Mouse (Mus musculus) liver, embryonic 11.5 days (tissue): Measurements from ENCODE around the gene Mettl1. TPM values are rescaled to one million over a fixed set of nuclear protein-coding genes. Genes with fewer than 3 reads are reported as not detected.

ENCODE experiments used
- ATAC-seq: fragments of 200-750 bp; cut with Nextera tagmentation; replicated peaks from 2 replicates; pipeline ENCODE4 v1.8.0; 2017; ENCODE audit warnings: moderate number of reproducible peaks, mild to moderate bottlenecking, moderate TSS enrichment, moderate library complexity; ENCODE audit not compliant: low FRiP score
- DNase-seq: peaks from one replicate; pipeline ENCODE4 v3.0.0-alpha.2; 2017; ENCODE audit warnings: low spot score
- H3K27ac ChIP-seq: fragments of 300-500 bp; sonication (generic); 2 replicates; pipeline ENCODE4 v1.5.1; 2014; ENCODE audit warnings: mild to moderate bottlenecking, low read depth, low read length, control low read depth
- H3K27me3 ChIP-seq: fragments of 300-500 bp; sonication (generic); replicated peaks from 2 replicates; pipeline ENCODE4 v1.6.1; 2014; ENCODE audit warnings: low read length, mixed read lengths; ENCODE audit not compliant: control insufficient read depth, insufficient read depth
- H3K36me3 ChIP-seq: fragments of 300-500 bp; sonication (generic); 2 replicates; pipeline ENCODE4 v1.6.1; 2014; ENCODE audit warnings: mild to moderate bottlenecking, low read length, moderate library complexity, mixed read lengths; ENCODE audit not compliant: control insufficient read depth, insufficient read depth
- H3K4me1 ChIP-seq: fragments of 300-500 bp; sonication (generic); replicated peaks from 2 replicates; pipeline ENCODE4 v1.6.1; 2014; ENCODE audit warnings: low read length, mixed read lengths; ENCODE audit not compliant: control insufficient read depth, insufficient read depth
- H3K4me2 ChIP-seq: fragments of 300-500 bp; sonication (generic); 2 replicates; pipeline ENCODE4 v1.6.1; 2014; ENCODE audit warnings: mild to moderate bottlenecking, control low read depth, moderate library complexity
- H3K4me3 ChIP-seq: fragments of 300-500 bp; sonication (generic); 2 replicates; pipeline ENCODE4 v1.5.1; 2014; ENCODE audit warnings: low read depth, low read length, control low read depth
- H3K9ac ChIP-seq: fragments of 300-500 bp; sonication (generic); 2 replicates; pipeline ENCODE4 v1.6.1; 2014; ENCODE audit warnings: low read depth, low read length, control low read depth
- H3K9me3 ChIP-seq: fragments of 300-500 bp; sonication (generic); 2 replicates; pipeline ENCODE4 v1.6.1; 2016; ENCODE audit warnings: low read length, inconsistent platforms, mixed read lengths; ENCODE audit not compliant: control insufficient read depth
- WGBS: fragments of 180-500 bp; shearing (Covaris S2); extraction: QIAGEN DNeasy Blood & Tissue Kit; methylation state at CpG from one replicate; pipeline ENCODE4 v1.1.7; 2014; 5-methylcytosine and 5-hydroxymethylcytosine counted together
- polyA plus RNA-seq: library from polyadenylated mRNA; unstranded; fragments of >200 nt; fragmentation: Nextera tagmentation; extraction: Ambion mirVana; gene quantifications from 2 replicates; pipeline ENCODE4 v1.2.1, GENCODE M21; 2014

Mettl1 gene
- polyA plus RNA-seq, result 54.1 and 58.1 TPM in 2 replicates

DNA sequence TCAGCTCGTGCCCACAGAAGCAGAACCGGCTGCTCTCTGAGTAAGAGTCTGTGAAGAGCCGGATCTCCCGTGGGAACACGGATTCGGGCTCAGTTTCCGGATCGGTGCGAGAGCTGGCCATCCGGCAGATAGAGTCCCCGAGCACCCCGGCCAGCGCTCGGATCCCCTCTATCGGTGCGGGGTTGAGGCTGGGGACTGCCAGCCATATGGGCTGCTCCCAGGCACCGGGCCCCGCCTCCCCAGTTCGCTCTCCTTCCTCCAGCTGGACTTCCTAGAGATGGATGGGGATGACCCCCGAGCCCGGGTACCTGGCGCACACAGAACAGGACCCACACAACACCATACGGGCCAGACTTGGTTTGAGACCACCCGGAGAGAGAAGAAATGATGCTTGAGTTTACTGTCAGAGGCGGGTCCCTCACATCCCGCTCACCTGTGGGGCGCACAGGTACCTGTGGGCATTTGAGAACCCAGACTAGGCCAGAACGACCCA is at the start of gene Mettl1, which contains the start of gene Eef1akmt3:
Mettl1 (plus strand) TSS at position 141 of the 493 bp plus-strand sequence.
Eef1akmt3 (minus strand) TSS at position 240 of the 493 bp plus-strand sequence.
- ATAC-seq, result peak; percentile 65
- Histone ChIP-seq H3K27me3 (peaks cover 12% of the 10 kb centered on the region), H3K4me2 (peak within 1 kb of the TSS; percentile 100), H3K9ac (peak within 1 kb of the TSS; percentile 78), H3K27ac (peak within 1 kb of the TSS; percentile 55), H3K4me1 (peaks cover 7% of the 10 kb centered on the region), H3K9me3 (no peaks in the 10 kb centered on the region), H3K4me3 (peak within 1 kb of the TSS; percentile 86), H3K36me3 (no peaks in the 10 kb centered on the region)
- under 1% methylated on average over 28 of the region's 28 CpGs for WGBS
- DNase-seq, result no peak

- Histone ChIP-seq H3K27me3 (no peaks in the 10 kb centered on the region), H3K36me3 (peaks cover 33% of the 10 kb centered on the region), H3K4me3 (no peak overlapping the region), H3K4me1 (peaks cover 26% of the 10 kb centered on the region), H3K9ac (no peak overlapping the region), H3K27ac (no peak overlapping the region), H3K9me3 (no peaks in the 10 kb centered on the region), H3K4me2 (no peak overlapping the region)
- DNase-seq, result no peak
- no peak for ATAC-seq
- WGBS, result 60% methylated on average over 3 of the region's 3 CpGs
Measured at GRCm38 (mm10) chr10:126991676-126992075, 49.5 kb upstream of the Mettl1 start.

DNA sequence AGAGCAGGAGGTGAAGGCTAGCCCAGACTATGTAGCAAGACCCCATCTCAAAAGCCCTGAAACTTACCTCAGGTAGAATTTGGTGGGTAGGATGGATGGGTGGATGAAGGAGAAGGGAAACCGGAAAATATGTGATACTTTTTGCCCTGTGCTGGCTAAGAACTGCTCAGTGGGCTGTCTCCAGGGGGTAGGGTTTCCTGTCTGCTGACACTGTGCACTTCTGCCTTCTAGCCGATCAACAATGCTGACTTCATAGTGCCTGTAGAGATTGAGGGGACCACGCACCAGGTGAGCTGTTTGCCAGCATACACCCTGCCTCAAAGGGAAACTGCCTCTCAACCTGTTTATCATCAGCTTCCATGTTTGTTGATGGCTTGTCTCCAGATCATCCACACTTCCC is 47.6 kb upstream of the Mettl1 start:
- Histone ChIP-seq H3K4me1 (peaks cover 8% of the 10 kb centered on the region), H3K9ac (no peak overlapping the region), H3K9me3 (no peaks in the 10 kb centered on the region), H3K36me3 (peaks cover 41% of the 10 kb centered on the region), H3K4me2 (no peak overlapping the region), H3K4me3 (no peak overlapping the region), H3K27me3 (no peaks in the 10 kb centered on the region), H3K27ac (no peak overlapping the region)
- ATAC-seq (no peak), DNase-seq (no peak)
- WGBS, result 87% methylated on average over 3 of the region's 3 CpGs

DNA sequence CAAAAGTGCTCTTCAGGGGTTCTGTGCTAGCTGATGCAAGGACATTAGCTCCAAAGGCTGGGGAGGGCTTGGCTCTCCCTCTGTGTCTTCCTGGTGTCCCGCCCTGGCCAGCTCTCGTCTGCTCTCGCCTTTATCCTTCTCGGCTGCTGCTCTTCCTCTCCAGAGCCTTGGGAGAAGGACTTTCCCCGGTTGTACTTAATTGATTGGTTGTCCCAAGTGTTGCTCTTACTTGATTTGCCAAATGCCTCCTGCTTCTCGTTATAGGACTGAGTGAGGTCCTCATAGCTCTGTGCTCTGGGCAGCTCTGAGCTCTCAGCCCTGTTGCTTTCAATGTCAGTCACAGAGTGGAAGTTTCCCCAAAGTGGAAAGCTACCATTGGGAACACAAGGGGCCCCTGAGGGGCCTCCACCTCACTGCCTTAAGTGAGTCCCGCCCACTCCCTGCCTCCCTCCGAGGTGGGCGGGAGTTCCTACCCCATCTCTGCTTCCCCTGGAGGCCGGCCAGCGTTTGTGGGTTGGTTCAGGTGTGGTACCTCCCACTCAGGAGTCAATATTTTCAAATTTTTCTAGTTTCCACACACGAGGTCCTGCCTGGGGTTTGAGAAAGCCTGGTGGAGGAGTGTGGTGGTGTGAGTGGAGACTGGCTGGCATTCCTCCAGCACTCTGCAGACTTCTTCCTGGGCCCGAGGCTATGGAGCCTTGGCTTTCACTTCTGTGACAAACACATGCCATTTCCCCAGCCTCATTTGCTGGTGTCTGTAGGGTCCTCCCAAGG is 43.7 kb upstream of the Mettl1 start:
- Histone ChIP-seq H3K27ac (no peak overlapping the region), H3K9me3 (no peaks in the 10 kb centered on the region), H3K4me3 (no peak overlapping the region), H3K4me1 (no peaks in the 10 kb centered on the region), H3K27me3 (no peaks in the 10 kb centered on the region), H3K36me3 (peaks cover 41% of the 10 kb centered on the region), H3K4me2 (no peak overlapping the region), H3K9ac (no peak overlapping the region)
- no peak for DNase-seq
- no peak for ATAC-seq
- 66% methylated on average over 13 of the region's 13 CpGs for WGBS

GRCm38 (mm10) chr10:127000529-127000928 is 40.7 kb upstream of the Mettl1 start, which contains the start of gene Avil:
TSS of gene Avil (plus strand) at chr10:127000709.
- ATAC-seq, result no peak
- H3K36me3 ChIP-seq, result peaks cover 15% of the 10 kb centered on the region
- no peak within 1 kb of the TSS for H3K9ac ChIP-seq
- no peaks in the 10 kb centered on the region for H3K4me1 ChIP-seq
- no peaks in the 10 kb centered on the region for H3K9me3 ChIP-seq
- no peak for DNase-seq
- H3K4me2 ChIP-seq, result no peak within 1 kb of the TSS
- no peaks in the 10 kb centered on the region for H3K27me3 ChIP-seq
- no peak within 1 kb of the TSS for H3K4me3 ChIP-seq
- H3K27ac ChIP-seq, result no peak within 1 kb of the TSS
- 83% methylated on average over 5 of the region's 5 CpGs for WGBS

GRCm38 (mm10) chr10:127001297-127001696 is 39.9 kb upstream of the Mettl1 start:
- DNase-seq (no peak), ATAC-seq (no peak)
- H3K4me2 ChIP-seq, result no peak overlapping the region
- 74% methylated on average over 9 of the region's 9 CpGs for WGBS
- H3K36me3 ChIP-seq, result peaks cover 12% of the 10 kb centered on the region
- H3K9ac ChIP-seq, result no peak overlapping the region
- no peaks in the 10 kb centered on the region for H3K4me1 ChIP-seq
- H3K9me3 ChIP-seq, result no peaks in the 10 kb centered on the region
- no peak overlapping the region for H3K27ac ChIP-seq
- no peak overlapping the region for H3K4me3 ChIP-seq
- H3K27me3 ChIP-seq, result no peaks in the 10 kb centered on the region

DNA sequence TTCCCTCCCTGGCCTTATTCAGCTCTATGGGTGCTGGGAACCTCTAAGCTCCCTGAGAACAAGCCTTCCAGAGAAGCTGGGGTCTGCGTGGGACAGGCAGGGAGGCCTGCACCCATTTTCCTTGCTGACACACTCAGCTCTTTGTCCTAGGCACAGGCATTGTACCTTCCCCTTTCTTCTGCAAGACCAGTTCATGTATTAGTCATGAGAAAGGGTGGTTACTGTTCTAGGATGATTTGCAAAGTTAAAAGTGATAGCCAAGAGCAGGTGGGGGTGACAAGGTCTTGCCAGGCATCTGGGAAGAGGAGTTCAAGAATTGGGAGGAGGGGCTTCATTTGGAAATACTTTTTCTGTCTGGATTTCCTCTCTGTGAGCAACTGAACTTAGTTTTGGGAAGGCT is 39.2 kb upstream of the Mettl1 start:
- ATAC-seq (no peak), DNase-seq (no peak)
- WGBS, result 100% methylated on average over 1 of the region's 1 CpGs
- H3K27me3 ChIP-seq, result no peaks in the 10 kb centered on the region
- no peak overlapping the region for H3K4me2 ChIP-seq
- peaks cover 12% of the 10 kb centered on the region for H3K36me3 ChIP-seq
- no peak overlapping the region for H3K9ac ChIP-seq
- no peak overlapping the region for H3K4me3 ChIP-seq
- H3K4me1 ChIP-seq, result no peaks in the 10 kb centered on the region
- no peaks in the 10 kb centered on the region for H3K9me3 ChIP-seq
- H3K27ac ChIP-seq, result no peak overlapping the region

DNA sequence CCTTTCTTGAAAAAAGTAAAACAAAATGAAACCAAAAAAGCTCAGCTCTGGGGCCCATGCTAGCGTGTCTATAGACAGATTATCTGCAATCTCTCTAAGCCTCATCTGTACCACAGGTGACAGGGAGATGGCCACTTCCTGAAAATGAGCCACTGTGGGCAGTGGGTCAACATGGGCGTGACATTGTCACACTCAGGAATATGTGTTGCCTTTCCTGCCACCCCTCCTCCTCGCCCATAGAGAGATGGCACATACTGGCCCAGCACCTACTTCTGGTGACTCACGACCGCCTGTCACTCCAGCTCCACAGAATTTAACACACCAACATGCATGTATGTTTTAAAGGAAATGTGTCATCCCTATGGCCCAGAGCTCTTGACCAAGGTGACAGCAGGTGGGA is 38.4 kb upstream of the Mettl1 start:
- H3K4me2 ChIP-seq, result no peak overlapping the region
- no peak overlapping the region for H3K27ac ChIP-seq
- H3K9me3 ChIP-seq, result no peaks in the 10 kb centered on the region
- no peak overlapping the region for H3K9ac ChIP-seq
- peaks cover 12% of the 10 kb centered on the region for H3K36me3 ChIP-seq
- no peak for DNase-seq
- H3K4me3 ChIP-seq, result no peak overlapping the region
- no peaks in the 10 kb centered on the region for H3K4me1 ChIP-seq
- no peaks in the 10 kb centered on the region for H3K27me3 ChIP-seq
- WGBS, result 67% methylated on average over 5 of the region's 5 CpGs
- ATAC-seq, result no peak

- 81% methylated on average over 8 of the region's 8 CpGs for WGBS
- Histone ChIP-seq H3K4me3 (no peak overlapping the region), H3K9me3 (no peaks in the 10 kb centered on the region), H3K27ac (no peak overlapping the region), H3K36me3 (peaks cover 8% of the 10 kb centered on the region), H3K4me2 (no peak overlapping the region), H3K4me1 (no peaks in the 10 kb centered on the region), H3K27me3 (no peaks in the 10 kb centered on the region), H3K9ac (no peak overlapping the region)
- DNase-seq (no peak), ATAC-seq (no peak)
Measured at GRCm38 (mm10) chr10:127003334-127003733, 37.9 kb upstream of the Mettl1 start.
